Mouse (Mus musculus) megakaryocyte progenitor cell, adult 5-6 weeks (primary cell): Measurements from ENCODE around the gene Afg3l1. TPM values are rescaled to one million over a fixed set of nuclear protein-coding genes. Genes with fewer than 3 reads are reported as not detected.
"Not testable (repeated sequence)": the region's sequence is repeated elsewhere in the genome, so short reads cannot be mapped to it uniquely, and the experiment has no call there.

Source experiments
- ATAC-seq: replicated peaks from 2 replicates; pipeline ENCODE4 v1.8.0; 2016; ENCODE audit warnings: mild to moderate bottlenecking, moderate TSS enrichment, inconsistent platforms; ENCODE audit not compliant: poor library complexity
- total RNA-seq, 2 experiments: library from RNA; stranded (forward) in 1 of 2; stranded (reverse) in 1 of 2; fragments of 157-497, 149-512 nt in 1 of 2; fragments of 200-1000 nt in 1 of 2; gene quantifications; 2 replicates each; pipeline versions ENCODE4 v1.2.3 to v1.2.4; 2015 to 2017

Gene Afg3l1
- total RNA-seq (2015) (12.1 and 16.1 TPM in 2 replicates), total RNA-seq (2017) (20.9 and 21.9 TPM in 2 replicates)

DNA sequence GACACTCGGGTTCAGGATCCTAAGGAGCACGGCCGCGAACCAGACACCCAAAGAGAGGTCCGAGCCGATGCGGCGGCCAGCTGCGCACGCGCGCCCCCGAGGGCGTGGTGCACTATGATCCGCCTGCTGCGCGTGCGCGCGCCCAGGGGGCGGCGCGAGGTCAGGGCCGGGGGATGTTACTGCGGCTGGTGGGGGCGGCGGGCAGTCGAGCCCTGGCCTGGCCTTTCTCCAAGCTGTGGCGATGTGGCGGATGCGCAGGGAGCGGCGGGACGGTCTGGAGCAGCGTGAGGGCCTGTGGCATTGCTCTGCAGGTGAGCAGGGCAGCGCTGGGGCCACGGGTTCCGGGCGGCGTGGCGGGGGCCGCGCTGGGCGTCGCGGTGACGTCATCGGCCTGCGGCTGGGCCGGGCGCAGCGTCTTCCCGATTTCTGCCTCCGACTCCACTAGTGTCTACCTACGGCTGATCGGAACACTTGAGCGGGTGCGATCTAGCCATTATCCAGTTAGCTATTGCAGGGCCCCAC is at the start of gene Afg3l1:
Gene Afg3l1 (plus strand): TSS at position 167 of the 522 bp plus-strand sequence.
- peak; percentile 85 for ATAC-seq

DNA sequence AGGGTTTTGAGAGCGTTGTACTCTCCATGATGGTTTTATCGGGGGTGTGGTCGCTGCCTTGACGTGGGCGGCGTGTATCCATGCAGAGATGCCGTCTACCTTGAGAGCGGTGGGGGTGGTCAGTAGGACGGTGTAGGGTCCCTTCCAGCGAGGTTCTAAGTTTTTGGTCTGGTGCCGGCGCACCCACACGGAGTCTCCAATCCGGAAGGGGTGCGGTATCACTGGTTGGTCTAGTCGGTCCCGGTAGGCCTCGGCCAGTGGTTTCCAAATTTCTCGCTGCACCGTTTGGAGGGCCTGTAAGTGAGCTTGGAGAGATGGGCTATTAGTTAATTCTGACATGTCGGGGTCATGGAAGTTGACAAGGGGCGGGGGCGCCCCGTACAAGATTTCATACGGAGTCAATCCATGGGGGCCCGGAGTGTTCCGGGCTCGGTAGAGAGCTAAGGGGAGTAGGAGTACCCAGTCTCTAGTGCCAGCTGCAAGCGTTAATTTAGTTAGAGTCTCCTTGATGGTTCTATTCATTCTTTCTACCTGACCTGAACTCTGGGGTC is 49.3 kb upstream of the Afg3l1 start:
- no peak for ATAC-seq

DNA sequence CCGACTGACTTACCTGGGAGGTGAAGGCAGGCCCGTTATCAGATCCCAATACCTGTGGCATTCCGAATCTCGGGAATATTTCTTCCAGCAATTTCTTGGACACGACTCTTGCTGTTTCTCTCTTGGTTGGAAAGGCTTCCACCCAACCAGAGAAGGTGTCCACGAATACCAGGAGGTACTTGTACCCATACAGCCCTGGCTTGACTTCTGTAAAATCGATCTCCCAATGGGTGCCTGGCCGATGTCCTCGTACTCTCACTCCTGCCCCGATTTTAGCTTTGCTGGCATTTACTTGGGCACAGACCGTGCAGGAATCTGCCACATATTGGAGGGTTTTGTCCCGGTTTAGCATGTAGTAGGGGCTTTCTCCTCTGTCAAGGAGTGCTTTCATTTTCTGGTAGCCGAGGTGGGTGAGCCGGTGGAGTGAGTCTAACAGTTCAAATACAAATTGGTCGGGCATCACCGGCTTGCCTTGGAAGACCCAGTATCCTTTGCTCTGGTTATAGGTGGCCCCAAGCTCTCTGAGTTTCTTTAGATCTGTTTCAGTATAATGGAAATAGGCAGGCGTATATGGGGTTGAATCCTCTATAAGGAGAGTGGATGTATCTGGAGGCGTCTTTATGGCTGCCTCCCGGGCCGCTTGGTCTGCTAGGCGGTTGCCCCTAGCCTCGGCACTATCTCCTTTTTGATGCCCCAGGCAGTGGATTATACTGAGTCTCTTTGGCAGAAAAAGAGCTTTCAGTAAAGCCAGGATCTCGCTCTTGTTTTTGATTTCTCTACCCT is 48.6 kb upstream of the Afg3l1 start:
- ATAC-seq: no peak

DNA sequence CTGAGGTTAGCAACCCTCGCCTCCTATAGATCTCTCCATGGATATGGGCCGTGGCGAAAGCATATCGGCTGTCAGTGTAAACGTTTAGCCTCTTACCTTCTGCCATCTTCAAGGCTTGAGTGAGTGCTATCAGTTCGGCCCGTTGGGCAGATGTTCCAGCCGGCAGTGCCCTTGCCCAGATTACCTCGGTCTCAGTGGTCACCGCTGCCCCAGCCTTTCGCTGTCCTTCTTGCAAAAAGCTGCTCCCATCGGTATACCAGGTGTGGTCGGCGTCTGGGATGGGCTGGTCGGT is 48.0 kb upstream of the Afg3l1 start:
- ATAC-seq: not testable (repeated sequence)

DNA sequence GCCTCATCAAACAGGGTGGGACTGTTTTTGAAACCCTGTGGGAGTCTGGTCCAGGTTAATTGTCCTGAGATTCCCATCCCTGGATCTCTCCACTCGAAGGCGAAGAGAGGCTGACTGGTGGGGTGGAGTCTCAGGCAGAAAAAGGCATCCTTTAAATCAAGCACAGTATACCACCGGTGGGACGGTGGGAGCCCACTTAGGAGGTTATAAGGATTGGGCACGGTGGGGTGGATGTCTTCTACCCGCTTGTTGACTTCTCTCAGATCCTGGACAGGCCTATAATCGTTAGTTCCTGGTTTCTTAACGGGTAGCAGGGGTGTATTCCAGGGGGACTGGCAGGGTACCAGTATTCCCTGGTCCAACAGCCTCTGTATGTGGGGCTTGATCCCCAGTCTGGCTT is 46.8 kb upstream of the Afg3l1 start:
- not testable (repeated sequence) for ATAC-seq

DNA sequence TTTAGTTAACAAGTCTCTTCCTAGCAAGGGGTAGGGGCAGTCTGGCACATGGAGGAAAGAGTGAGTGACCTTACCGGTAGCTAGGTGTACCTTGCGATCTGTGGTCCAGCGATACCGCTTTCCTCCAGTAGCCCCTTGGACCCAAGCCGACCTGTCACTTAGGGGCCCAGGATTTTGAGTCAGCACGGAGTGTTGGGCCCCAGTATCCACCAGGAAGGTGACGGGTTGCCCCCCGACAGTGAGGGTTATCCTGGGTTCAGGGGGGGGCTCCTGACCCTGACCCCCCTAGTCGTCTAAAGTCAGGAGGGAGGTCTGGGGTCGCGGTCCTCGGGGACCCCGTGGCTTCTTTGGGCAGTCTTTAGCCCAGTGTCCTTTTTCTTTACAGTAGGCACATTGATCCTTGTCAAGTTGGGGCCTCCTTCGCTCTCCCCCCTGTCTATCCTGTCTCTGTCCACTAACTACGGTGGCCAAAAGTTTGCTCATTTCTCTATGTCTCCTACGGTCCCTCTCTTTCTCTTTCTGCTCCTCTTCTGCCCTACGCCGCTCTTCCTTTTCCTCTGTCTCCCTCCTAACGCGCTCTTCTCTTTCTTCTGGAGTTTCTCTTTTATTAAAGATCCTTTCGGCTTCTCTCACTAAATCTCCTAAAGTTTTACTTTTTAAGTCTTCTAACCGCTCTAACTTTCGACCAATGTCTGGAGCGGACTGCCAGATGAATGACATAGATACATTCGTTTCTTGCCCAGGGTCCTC is 45.9 kb upstream of the Afg3l1 start:
- ATAC-seq: no peak

DNA sequence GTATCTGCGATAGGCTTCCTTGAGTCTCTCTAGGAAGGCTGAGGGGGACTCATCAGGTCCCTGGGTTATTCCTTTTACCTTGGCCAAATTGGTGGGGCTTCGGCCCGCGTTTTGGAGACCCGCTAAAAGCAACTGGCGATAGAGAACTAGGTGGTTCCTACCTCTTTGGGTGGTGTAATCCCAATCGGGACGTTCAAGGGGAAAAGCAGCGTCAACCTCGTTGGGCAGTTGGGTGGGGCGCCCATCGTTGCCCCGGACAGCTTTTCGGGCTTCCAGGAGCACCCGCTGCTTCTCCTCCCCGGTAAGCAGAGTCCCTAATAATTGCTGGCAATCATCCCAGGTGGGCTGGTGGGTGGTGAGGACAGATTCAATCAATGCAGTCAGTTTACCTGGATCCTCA is 45.3 kb upstream of the Afg3l1 start:
- ATAC-seq: no peak

DNA sequence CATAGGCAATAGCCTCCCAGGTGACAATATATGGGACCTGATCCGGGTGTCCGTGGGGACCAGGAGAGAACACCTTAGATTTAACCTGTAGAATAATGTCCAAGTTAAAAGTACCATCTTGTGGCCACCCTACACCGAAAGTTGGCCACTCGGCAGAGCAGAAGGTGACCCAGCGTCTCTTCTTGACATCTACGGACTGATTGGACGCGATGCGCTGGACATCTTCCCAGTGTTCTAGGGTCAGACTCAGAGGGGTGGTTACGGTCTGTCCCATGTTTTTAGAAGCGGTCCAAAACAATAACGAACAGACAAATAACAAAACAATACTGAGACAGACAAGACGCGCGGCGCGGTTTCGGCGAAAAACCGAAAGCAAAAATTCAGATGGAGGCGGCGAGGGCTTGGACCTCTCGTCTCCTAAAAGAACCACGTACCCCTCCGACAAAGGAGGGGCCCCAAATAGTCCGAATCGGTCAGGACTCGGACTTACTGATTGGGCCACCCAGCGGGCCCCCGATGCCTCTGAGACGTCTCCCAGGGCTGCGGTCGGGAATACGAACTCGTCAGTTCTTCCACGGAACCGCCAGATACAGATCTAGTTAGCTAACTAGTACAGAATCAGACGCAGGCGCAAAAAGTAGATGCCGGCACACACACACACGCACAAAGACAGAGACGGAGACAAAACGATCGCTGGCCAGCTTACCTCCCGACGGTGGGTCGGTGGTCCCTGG is 44.3 kb upstream of the Afg3l1 start:
- ATAC-seq: not testable (repeated sequence)

DNA sequence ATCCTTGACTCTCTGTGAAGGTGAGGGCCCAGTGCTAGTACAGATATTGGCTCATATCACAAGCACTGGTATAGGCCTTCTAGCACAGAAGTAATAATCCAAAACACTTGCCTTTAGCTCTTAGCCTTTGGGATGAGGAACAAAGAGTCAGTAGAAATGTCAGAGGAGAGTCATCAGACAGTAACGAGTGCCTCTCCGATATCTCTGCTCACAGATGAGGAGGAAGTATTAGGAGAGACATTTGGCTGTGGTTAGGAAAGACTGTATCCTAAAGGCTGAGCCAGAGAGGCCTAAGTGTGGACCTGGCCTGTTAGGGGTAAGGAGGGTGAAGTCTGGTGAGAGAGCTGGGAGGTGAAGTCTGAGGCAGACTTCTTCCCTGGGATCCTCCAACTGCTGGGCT is 35.9 kb upstream of the Afg3l1 start:
- ATAC-seq: no peak

DNA sequence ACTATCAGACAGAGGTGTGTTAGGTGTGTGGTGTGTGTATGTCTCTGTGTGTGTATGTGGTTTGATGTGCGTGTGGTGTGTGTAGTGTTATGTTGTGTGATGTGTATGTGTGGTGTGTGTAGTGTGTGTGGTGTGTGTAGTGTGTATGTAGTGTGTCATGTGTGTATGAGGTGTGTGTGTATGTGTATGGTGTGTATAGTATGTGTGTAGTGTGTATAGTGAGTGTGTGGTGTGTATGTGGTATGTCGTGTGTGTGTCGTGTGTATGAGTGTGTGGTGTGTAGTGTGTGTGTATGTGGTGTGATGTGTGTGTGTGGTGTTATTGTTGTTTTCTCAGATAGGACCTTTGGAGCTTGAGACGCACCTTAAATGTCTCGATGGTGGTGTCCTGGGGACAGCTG is 35.4 kb upstream of the Afg3l1 start:
- ATAC-seq: no peak

DNA sequence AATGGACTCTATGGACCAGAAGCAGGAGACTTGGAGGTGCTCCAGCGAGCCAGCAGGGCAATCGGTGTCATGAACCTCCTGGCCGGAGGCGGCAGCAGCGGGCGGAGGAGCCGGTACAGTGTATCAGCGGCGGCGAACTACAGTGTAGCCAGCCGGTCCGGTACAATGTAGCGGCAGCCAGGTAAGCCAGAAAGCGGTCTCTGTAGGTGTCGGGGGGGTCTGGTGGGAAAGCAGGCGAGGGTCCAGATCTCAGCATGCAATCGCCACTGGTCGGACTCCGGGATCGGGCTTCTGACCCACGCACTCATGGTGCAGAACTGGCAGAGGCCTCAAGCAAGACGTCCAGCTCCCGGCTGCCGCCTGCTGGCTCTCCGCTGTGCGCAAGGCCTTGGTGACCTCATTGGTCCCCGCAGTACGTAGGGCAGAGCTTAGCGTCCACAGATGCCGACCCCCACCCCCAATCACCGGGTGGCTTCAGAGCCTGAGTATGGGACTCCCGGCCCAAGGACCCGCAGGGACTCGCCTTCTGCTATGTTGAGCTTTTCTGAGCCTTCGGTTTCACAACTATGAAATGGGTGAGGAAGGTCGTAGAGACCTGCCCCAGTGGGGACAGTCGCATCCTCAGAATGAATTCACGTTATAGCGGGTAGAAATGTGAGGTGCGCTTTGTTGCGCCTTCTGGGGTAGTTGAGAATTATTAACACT is 34.7 kb upstream of the Afg3l1 start:
- ATAC-seq: peak; percentile 91

DNA sequence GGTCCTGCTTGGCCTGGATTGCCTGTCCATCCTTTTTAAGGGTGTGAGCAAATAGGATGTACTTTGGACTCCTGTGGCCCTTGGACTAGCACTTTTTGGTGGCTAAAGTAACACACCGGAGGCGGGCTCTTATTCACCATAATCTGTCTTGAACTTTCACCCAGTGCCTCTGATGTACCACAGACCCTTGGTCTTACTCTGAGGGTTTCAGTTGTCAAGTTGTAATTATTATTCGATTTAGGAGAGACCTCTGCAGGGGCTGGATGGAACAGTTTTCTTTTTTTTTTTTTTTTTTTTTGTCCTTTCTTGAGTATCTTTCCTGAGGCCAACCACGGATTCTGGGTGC is 34.2 kb upstream of the Afg3l1 start:
- ATAC-seq: peak; percentile 4

DNA sequence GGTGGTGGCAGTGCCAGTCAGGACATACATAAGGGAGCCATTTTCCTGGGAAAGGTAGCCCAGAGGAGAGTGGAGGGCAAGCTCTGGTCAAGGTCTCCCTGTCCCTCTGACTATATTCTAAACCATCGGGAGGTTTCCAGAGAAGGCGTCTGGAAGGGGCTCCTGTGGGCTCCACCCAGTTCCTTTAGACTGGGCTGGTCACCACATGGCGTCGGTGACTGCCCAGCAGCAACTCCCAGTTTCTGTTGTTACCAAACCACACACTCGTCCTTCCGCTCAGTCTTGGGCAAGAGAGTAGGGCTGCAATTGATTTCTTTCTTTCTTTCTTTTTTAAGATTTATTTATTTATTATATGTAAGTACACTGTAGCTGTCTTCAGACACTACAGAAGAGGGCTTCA is 33.6 kb upstream of the Afg3l1 start:
- ATAC-seq: peak; percentile 50

DNA sequence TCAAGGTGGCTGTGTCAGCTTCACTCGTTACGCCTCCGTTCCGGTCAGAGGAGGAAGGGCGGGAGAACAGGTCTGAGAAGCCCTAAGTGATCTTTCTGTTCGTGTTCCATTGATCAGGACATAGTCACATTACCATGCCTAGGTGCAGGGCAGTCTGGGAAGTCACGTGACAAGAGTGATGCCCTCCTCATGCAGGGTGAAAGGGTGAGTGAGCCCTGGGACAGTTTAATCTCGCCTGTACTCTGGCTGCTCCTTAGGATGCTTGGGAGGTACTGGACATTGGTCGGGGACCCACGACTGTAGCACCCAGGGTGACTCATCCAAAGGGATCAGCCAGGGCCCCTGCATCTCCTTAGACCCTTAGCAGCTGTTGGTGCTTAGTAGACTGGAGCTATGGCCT is 31.7 kb upstream of the Afg3l1 start:
- no peak for ATAC-seq

DNA sequence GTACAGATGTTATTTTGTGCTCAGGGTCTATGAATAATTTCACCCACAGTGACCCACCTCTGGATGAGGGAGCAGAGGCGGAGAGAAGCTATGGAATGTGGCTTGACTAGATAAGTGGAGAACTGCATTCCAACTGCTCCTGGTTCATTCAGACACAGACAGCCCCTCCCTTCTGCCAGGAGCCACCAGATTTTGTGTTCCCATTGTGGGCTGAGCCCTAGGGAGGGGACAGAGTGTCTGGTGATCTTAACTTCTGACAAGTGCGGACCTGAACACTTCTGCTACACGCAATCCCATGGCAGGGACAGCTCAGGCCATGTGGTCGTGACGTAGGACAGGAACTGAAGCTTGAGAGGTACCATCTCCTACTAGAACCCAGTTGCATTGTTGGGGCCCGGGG is 30.9 kb upstream of the Afg3l1 start:
- ATAC-seq: no peak

DNA sequence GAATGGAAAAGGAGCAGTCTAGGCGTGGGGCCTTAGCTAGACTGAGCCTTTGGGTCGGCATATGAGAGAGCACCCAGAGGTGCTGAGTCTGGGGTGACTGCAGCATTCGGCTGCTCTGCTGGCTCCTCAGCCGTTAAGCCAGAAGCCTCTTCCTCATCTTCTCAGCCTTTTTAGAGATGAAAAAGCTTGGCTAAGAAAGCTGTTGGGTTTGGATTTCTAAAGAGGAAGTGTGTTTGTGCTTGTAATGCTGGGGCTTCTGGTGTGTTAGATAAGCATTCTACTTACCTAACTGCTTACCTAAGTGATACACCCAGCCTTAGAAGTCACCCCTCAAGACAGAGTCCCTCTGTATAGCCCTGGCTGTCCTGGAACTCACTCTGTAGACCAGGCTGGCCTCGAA is 26.9 kb upstream of the Afg3l1 start:
- peak; percentile 64 for ATAC-seq

DNA sequence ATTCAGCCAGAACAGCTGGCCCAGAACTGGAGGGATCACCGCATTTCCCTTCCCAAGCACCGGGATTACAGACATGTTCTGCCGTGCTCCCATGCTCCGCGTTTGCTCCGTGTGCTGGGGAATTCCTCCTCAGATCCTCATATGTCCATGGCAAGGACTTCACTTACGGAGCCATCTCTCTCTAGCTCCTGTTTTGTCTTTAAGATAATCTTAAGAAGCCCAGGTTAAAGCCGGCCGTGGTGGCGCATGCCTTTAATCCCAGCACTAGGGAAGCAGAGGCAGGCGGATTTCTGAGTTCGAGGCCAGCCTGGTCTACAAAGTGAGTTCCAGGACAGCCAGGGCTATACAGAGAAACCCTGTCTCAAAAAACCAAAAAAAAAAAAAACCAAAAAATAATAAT is 26.0 kb upstream of the Afg3l1 start:
- ATAC-seq: not testable (repeated sequence)

DNA sequence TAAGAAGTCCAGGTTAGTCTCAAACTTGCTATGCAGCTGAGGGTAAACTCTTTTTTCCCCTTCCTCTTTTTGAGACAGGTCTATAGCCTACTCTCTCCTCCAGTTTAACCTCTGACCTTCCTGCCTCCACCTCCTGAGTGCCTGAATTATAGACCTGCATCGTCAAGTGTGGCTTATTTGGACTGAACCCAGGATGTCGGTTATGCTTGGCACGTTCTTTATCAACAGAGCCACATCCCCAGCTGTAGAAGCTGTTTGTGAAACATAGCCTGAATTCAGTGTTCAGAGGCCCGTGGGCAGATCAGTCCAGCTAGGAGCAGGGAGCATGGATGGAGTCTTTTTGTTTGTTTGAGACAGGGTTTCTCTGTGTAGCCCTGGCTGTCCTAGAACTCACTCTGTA is 25.6 kb upstream of the Afg3l1 start:
- ATAC-seq: peak; percentile 63

DNA sequence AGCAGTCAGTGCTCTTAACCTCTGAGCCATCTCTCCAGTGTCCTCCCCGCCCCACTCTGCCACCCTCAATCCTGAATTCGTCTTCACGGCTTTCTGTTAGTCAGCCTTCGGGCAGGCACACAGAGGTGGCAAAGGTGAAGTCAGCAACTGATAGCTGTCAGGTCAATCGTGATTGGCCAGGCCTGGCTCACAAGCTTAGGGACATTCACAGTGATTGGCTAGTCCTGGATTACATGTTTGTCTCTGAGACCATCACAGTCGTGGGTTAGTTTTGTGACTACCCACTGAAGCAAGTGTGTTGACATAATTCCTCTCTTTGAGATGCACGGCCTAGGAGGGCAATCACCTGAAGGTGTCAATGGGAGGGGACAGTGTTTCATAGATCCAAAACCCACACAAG is 24.4 kb upstream of the Afg3l1 start:
- ATAC-seq: peak; percentile 17; the same call in 1 of the 2 replicates

DNA sequence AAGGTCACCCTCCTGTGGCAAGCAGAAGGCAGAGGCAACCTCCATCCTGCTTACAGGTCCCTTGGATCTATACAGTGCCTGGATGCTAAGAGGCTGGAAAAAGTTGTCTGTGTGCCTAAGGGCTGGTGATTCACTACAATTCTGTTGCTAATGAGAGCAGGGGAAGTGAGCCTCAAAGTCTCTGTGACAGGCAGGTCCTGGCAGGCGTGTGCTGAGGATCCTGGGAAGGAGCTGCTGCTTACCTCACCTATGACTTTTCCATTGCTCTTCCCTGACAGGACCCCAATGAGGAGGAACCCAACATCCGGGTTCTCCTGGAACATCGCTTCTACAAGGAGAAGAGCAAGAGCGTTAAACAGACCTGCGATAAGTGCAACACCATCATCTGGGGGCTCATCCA is 23.8 kb upstream of the Afg3l1 start:
- ATAC-seq: no peak

DNA sequence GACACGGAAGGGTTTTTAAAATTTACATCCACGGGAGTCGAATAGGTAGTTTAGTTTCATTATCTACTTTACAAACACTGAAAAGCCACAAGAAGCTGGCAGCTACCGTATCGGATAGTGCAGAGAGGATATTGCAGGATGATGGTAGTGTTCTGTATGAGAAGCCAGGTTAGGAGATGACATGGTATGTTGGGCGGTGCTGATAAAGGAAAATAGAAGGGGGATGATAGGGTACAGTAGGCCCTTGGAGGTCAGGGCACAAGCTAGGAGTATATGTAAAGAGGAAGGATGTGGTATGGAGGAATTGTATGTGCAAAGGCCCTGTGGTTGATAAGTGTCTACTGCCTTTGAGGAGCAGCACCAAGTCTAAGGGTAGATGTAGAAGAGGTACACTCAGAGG is 23.1 kb upstream of the Afg3l1 start:
- peak; percentile 63 for ATAC-seq
